Mouse (Mus musculus) gastrocnemius, adult 8-10 months (tissue): Measurements from ENCODE around the gene Mecom. TPM values are rescaled to one million over a fixed set of nuclear protein-coding genes. Genes with fewer than 3 reads are reported as not detected.
A peak's percentile ranks its signal among the peaks of the same experiment; 100 is the strongest.

Experiments used
- DNase-seq, 2 experiments: peaks; one replicate each; pipeline ENCODE4 v3.0.0; 2022; ENCODE audit warnings: low spot score in 2 of 2
- total RNA-seq, 4 experiments: library from RNA; stranded (reverse); gene quantifications; 2 replicates each; pipeline ENCODE4 v1.2.4; 2022

Gene Mecom
- total RNA-seq, 4 experiments from 2014 or later: 4.8 to 9.5 (median 6.8) TPM

GRCm38 (mm10) chr3:30154390-30154789 is 393.4 kb downstream of the Mecom start:
- DNase-seq: no peak

GRCm38 (mm10) chr3:30153923-30154331 is 393.9 kb downstream of the Mecom start:
- DNase-seq: no peak

- DNase-seq: no peak
Observed at GRCm38 (mm10) chr3:30150071-30150470, 397.7 kb downstream of the Mecom start.

- no peak for DNase-seq
Observed at GRCm38 (mm10) chr3:30148378-30149079, 399.3 kb downstream of the Mecom start.

- DNase-seq: no peak
Observed at GRCm38 (mm10) chr3:30145051-30145450, 402.8 kb downstream of the Mecom start.

- DNase-seq: no peak
Observed at GRCm38 (mm10) chr3:30143961-30144411, 403.8 kb downstream of the Mecom start.

- no peak for DNase-seq
Observed at GRCm38 (mm10) chr3:30143440-30143839, 404.4 kb downstream of the Mecom start.

- DNase-seq: no peak
Observed at GRCm38 (mm10) chr3:30140349-30140748, 407.5 kb downstream of the Mecom start.

GRCm38 (mm10) chr3:30139678-30140077 is 408.1 kb downstream of the Mecom start:
- no peak for DNase-seq

- no peak for DNase-seq
Observed at GRCm38 (mm10) chr3:30138588-30138987, 409.2 kb downstream of the Mecom start.

GRCm38 (mm10) chr3:30135857-30136256 is 412.0 kb downstream of the Mecom start:
- DNase-seq: no peak

GRCm38 (mm10) chr3:30135119-30135518 is 412.7 kb downstream of the Mecom start:
- no peak for DNase-seq

- no peak for DNase-seq
Observed at GRCm38 (mm10) chr3:30132981-30133380, 414.8 kb downstream of the Mecom start.

- DNase-seq: no peak
Observed at GRCm38 (mm10) chr3:30132370-30132769, 415.4 kb downstream of the Mecom start.

GRCm38 (mm10) chr3:30130495-30130894 is 417.3 kb downstream of the Mecom start:
- peak in 1 of 2 experiments; percentile 31 for DNase-seq

GRCm38 (mm10) chr3:30122618-30123017 is 425.2 kb downstream of the Mecom start:
- DNase-seq: no peak

GRCm38 (mm10) chr3:30120790-30121512 is 426.9 kb downstream of the Mecom start:
- DNase-seq: no peak

GRCm38 (mm10) chr3:30118594-30119297 is 429.1 kb downstream of the Mecom start:
- no peak for DNase-seq

- no peak for DNase-seq
Observed at GRCm38 (mm10) chr3:30113249-30113770, 434.5 kb downstream of the Mecom start.

- no peak for DNase-seq
Observed at GRCm38 (mm10) chr3:30107945-30108670, 439.7 kb downstream of the Mecom start.

GRCm38 (mm10) chr3:30106481-30106880 is 441.3 kb downstream of the Mecom start:
- DNase-seq: no peak
